Mouse (Mus musculus) G1E (cell line): ENCODE measurements around the gene Cnbp.

Experiments used
- CTCF ChIP-seq: IDR thresholded peaks from 2 replicates; pipeline ENCODE4 v1.5.1; 2012; ENCODE audit warnings: low read depth, low read length, inconsistent platforms, mixed read lengths
- GATA1 ChIP-seq: IDR thresholded peaks from 2 replicates; pipeline ENCODE4 v1.6.1; 2012; ENCODE audit warnings: borderline replicate concordance, low read length, inconsistent platforms, mixed read lengths

DNA sequence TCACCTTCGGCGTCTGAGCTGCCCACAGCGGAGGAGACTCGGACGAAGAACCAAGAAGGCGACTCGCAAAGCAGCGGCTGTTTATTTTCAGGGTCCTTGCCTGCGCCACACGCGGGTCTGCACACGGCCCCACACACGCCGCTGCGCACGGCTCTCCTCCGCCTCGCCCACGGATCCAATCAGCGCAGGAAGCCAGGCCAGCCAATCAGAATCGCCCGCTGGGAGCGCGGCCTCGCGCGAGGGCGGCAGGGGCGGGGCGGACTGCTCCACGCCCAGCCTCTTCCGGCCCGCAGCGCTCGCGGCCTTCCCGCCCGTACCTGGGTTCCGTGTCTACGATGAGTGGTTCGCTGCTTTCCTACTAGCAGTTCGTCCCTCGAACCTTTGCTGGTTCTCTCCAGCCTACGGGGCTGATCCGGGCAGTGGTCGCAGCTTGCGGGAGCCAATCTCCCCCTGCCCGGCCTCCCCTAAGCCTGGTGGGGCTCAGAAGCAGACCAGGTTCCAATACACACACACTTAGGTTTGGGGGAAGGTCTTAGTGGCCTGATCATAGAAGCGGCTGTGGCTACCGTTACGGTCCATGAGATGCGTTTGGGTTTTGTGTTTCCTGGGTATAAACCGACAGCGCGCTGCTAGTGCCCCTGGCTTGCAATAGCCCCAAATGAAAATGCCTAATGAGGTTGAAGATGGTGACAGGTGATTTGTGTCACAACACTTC, at the start of gene Cnbp:
- no peak for TF ChIP-seq CTCF
- no peak for TF ChIP-seq GATA1
